Mouse (Mus musculus): ENCODE measurements at regions not wholly inside any gene's neighbourhood (a gene's known extent, or its start where the extent isn't known, plus 50 kb on each side); places are given as distances from the start of the nearest gene placed in this dataset.
"Not testable (repeated sequence)": the region's sequence is repeated elsewhere in the genome, so short reads cannot be mapped to it uniquely, and the experiment has no call there.

DNA sequence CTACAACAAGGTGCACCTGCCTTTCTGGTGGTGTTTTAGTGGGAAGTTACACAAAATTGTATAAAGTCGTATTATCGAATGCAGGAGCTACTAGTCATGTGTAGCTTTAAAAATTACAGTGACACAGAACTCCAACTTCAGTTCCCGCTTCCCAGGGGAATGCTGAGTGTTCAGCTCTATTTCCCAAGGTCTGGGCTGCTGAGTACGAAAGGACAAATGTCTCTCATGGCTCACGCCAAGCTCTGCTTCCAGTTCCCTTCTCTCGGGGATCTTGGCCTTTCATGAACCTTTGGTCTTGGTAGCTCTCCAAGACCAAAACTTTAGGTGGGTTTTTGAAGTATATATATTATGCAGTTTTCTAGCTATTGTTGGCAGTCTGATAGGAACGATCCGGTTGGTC is 104.3 kb downstream of the Fam43a start:
- no peak overlapping the region for H3ac ChIP-seq (ENCODE audit: control insufficient read depth, insufficient read length, low read depth)
- H3K36me3 ChIP-seq (ENCODE audit: control insufficient read depth, insufficient read depth): no peaks in the 10 kb centered on the region
- no peaks in the 10 kb centered on the region for H3K79me2 ChIP-seq (ENCODE audit: control insufficient read depth, insufficient read depth)
- H3K79me3 ChIP-seq (ENCODE audit: low read depth): no peaks in the 10 kb centered on the region
- no peak for TF ChIP-seq USF1 (IDR thresholded peaks at IDR 0.05; ENCODE audit: low read depth)
- TF ChIP-seq CEBPB (IDR thresholded peaks at IDR 0.05; ENCODE audit: low read depth): no peak
- TF ChIP-seq CTCF (IDR thresholded peaks at IDR 0.05; ENCODE audit: control insufficient read depth, insufficient read depth, insufficient read length): no peak
- TF ChIP-seq MYOD1 (IDR thresholded peaks at IDR 0.05; ENCODE audit: control insufficient read depth, insufficient read length, low read depth): no peak
- TF ChIP-seq MAX (IDR thresholded peaks at IDR 0.05): no peak
- TF ChIP-seq FOSL1 (IDR thresholded peaks at IDR 0.05; ENCODE audit: insufficient read depth, low read length, poor library complexity, severe bottlenecking): no peak
- no peak for TF ChIP-seq MYOG (IDR thresholded peaks at IDR 0.05; ENCODE audit: control insufficient read depth, extremely low read depth, insufficient read length)
- H3K4me3 ChIP-seq (ENCODE audit: insufficient read depth, poor library complexity, severe bottlenecking): no peak overlapping the region
- peaks cover 25% of the 10 kb centered on the region for H3K27me3 ChIP-seq (ENCODE audit: control insufficient read depth, insufficient read depth, insufficient read length)

DNA sequence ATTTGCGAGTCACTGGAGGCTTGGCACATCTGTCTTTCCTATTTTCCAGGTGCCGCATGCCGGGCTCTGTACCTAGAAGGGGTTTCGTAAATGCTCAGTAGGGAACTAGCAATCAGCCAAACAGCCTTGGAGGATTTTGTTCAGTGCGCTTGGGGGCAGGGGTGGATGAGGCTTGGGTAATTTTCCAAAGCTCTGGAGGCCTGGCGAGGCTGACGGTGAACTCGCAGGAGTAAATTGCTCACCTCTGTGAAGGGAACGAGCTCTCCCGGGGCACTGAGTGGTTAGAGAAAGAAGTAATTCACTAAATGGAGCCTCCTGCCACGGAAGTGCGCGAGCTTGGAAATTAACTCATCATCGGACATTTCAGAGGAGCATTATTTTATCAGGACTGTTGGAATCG is 110.0 kb downstream of the Fam43a start:
- Histone ChIP-seq H3K36me3 (ENCODE audit: control insufficient read depth, insufficient read depth) (no peaks in the 10 kb centered on the region), H3K27me3 (ENCODE audit: control insufficient read depth, insufficient read depth, insufficient read length) (peaks cover 28% of the 10 kb centered on the region), H3K4me3 (ENCODE audit: insufficient read depth, poor library complexity, severe bottlenecking) (no peak overlapping the region), H3ac (ENCODE audit: control insufficient read depth, insufficient read length, low read depth) (no peak overlapping the region), H3K79me3 (ENCODE audit: low read depth) (no peaks in the 10 kb centered on the region), H3K79me2 (ENCODE audit: control insufficient read depth, insufficient read depth) (no peaks in the 10 kb centered on the region)
- no peak for TF ChIP-seq MYOG (IDR thresholded peaks at IDR 0.05; ENCODE audit: control insufficient read depth, extremely low read depth, insufficient read length)
- TF ChIP-seq CEBPB (IDR thresholded peaks at IDR 0.05; ENCODE audit: low read depth): no peak
- no peak for TF ChIP-seq FOSL1 (IDR thresholded peaks at IDR 0.05; ENCODE audit: insufficient read depth, low read length, poor library complexity, severe bottlenecking)
- no peak for TF ChIP-seq USF1 (IDR thresholded peaks at IDR 0.05; ENCODE audit: low read depth)

DNA sequence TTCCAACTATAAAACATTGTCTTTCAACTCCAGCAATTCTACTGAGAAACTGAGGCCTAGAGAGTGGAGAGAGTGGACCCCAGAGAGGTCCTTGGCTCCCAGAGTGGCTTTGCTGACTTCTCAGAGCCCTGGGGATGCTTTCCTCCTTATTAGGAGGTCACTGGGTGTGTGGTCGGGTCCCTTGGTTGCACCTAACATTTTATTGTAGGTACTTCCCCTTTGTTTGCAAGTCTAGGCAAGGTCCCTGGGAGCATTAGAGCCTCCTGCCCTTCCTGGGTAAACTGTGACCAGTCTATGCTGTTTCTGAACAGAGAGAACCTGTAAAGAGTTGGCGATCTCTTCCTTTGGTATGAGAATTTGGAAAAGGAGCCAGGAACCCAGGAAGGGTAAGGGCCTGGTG is 110.5 kb downstream of the Fam43a start:
- TF ChIP-seq MAX (IDR thresholded peaks at IDR 0.05) (no peak), FOSL1 (IDR thresholded peaks at IDR 0.05; ENCODE audit: insufficient read depth, low read length, poor library complexity, severe bottlenecking) (no peak), CTCF (IDR thresholded peaks at IDR 0.05; ENCODE audit: control insufficient read depth, insufficient read depth, insufficient read length) (no peak), USF1 (IDR thresholded peaks at IDR 0.05; ENCODE audit: low read depth) (no peak), MYOG (IDR thresholded peaks at IDR 0.05; ENCODE audit: control insufficient read depth, extremely low read depth, insufficient read length) (no peak), CEBPB (IDR thresholded peaks at IDR 0.05; ENCODE audit: low read depth) (no peak), MYOD1 (IDR thresholded peaks at IDR 0.05; ENCODE audit: control insufficient read depth, insufficient read length, low read depth) (no peak)

DNA sequence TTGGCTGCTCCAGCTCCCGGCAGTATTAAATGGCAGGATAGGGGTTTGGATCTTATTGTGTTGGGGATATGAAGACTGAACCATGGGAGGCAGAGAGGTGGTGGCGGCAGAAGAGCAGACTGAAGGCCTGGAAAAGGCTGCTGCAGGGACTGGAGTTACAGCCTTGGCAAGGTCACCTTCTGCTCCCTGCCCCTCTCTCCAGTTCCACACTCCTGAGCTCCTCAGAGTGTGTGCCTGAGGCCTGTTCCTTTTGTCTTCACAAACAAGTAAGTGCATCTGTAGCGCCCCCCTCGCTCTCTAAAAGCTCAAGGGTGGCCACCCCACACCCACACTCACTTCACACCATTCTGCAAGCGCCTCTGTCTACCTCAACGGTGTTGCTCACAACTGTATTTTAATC is 113.0 kb downstream of the Fam43a start:
- Histone ChIP-seq H3K4me3 (ENCODE audit: insufficient read depth, poor library complexity, severe bottlenecking) (no peak overlapping the region), H3K27me3 (ENCODE audit: control insufficient read depth, insufficient read depth, insufficient read length) (peaks cover 17% of the 10 kb centered on the region)
- no peak for TF ChIP-seq MYOD1 (IDR thresholded peaks at IDR 0.05; ENCODE audit: control insufficient read depth, insufficient read length, low read depth)
- TF ChIP-seq CTCF (IDR thresholded peaks at IDR 0.05; ENCODE audit: control insufficient read depth, insufficient read depth, insufficient read length): no peak
- no peak for TF ChIP-seq USF1 (IDR thresholded peaks at IDR 0.05; ENCODE audit: low read depth)
- no peak for TF ChIP-seq MAX (IDR thresholded peaks at IDR 0.05)
- TF ChIP-seq FOSL1 (IDR thresholded peaks at IDR 0.05; ENCODE audit: insufficient read depth, low read length, poor library complexity, severe bottlenecking): no peak
- TF ChIP-seq CEBPB (IDR thresholded peaks at IDR 0.05; ENCODE audit: low read depth): no peak
- no peak for TF ChIP-seq MYOG (IDR thresholded peaks at IDR 0.05; ENCODE audit: control insufficient read depth, extremely low read depth, insufficient read length)

More for the DNA sequence above, 110.5 kb downstream of the Fam43a start:
- H3K79me3 ChIP-seq (ENCODE audit: low read depth): no peaks in the 10 kb centered on the region
- H3ac ChIP-seq (ENCODE audit: control insufficient read depth, insufficient read length, low read depth): no peak overlapping the region
- no peak overlapping the region for H3K4me3 ChIP-seq (ENCODE audit: insufficient read depth, poor library complexity, severe bottlenecking)
- H3K36me3 ChIP-seq (ENCODE audit: control insufficient read depth, insufficient read depth): no peaks in the 10 kb centered on the region
- peaks cover 23% of the 10 kb centered on the region for H3K27me3 ChIP-seq (ENCODE audit: control insufficient read depth, insufficient read depth, insufficient read length)
- no peaks in the 10 kb centered on the region for H3K79me2 ChIP-seq (ENCODE audit: control insufficient read depth, insufficient read depth)

DNA sequence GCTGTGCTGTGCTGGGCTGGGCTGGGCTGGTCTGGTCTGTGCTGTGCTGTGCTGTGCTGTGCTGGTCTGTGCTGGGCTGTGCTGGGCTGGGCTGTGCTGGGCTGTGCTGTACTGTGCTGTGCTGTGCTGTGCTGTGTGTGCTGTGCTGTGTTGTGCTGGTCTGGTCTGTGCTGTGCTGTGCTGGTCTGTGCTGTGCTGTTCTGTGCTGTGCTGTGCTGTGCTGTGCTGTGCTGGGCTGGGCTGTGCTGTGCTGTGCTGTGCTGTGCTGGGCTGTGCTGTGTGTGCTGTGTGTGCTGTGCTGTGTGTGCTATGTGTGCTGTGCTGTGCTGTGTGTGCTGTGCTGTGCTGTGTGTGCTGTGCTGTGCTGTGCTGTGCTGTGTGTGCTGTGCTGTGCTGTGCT is 118.1 kb downstream of the Fam43a start:
- H3K79me2 ChIP-seq (ENCODE audit: control insufficient read depth, insufficient read depth); H3K4me3 ChIP-seq (ENCODE audit: insufficient read depth, poor library complexity, severe bottlenecking); H3K36me3 ChIP-seq (ENCODE audit: control insufficient read depth, insufficient read depth); H3K79me3 ChIP-seq (ENCODE audit: low read depth); H3ac ChIP-seq (ENCODE audit: control insufficient read depth, insufficient read length, low read depth); H3K27me3 ChIP-seq (ENCODE audit: control insufficient read depth, insufficient read depth, insufficient read length): not testable (repeated sequence)

More for the DNA sequence above, 113.0 kb downstream of the Fam43a start:
- no peak overlapping the region for H3ac ChIP-seq (ENCODE audit: control insufficient read depth, insufficient read length, low read depth)
- H3K79me2 ChIP-seq (ENCODE audit: control insufficient read depth, insufficient read depth): no peaks in the 10 kb centered on the region
- H3K36me3 ChIP-seq (ENCODE audit: control insufficient read depth, insufficient read depth): no peaks in the 10 kb centered on the region
- no peaks in the 10 kb centered on the region for H3K79me3 ChIP-seq (ENCODE audit: low read depth)

DNA sequence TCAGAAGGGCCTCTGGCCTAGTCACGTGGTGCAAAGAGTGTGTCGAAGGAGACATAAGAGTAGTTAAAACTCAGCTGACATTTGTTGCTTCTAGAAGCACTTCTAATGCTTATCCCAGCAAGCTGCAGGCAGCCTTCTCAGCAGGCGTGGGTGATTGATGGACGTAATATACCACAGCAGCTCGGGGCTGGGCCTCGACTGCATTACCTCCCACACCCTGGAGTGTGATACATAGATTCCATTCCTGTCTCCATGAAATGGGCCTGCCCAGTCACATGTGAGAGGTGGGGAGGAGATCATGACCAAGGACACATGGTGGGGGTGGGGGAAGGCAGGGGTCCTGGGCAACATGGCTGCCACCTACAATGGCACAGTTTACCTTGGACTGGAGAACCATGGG is 121.3 kb downstream of the Fam43a start:
- H3K36me3 ChIP-seq (ENCODE audit: control insufficient read depth, insufficient read depth): no peaks in the 10 kb centered on the region
- no peaks in the 10 kb centered on the region for H3K79me2 ChIP-seq (ENCODE audit: control insufficient read depth, insufficient read depth)
- H3K79me3 ChIP-seq (ENCODE audit: low read depth): no peaks in the 10 kb centered on the region
- no peak overlapping the region for H3ac ChIP-seq (ENCODE audit: control insufficient read depth, insufficient read length, low read depth)
- peaks cover 5% of the 10 kb centered on the region for H3K27me3 ChIP-seq (ENCODE audit: control insufficient read depth, insufficient read depth, insufficient read length)
- H3K4me3 ChIP-seq (ENCODE audit: insufficient read depth, poor library complexity, severe bottlenecking): no peak overlapping the region
- peak; percentile 24 for TF ChIP-seq USF1 (IDR thresholded peaks at IDR 0.05; ENCODE audit: low read depth)
- no peak for TF ChIP-seq MYOG (IDR thresholded peaks at IDR 0.05; ENCODE audit: control insufficient read depth, extremely low read depth, insufficient read length)

Data from C2C12 (cell line).